In genomic region chr16:52146976-52147696, GRCm38 (mm10) we compare ENCODE assay signal across 22 mouse cellular contexts.
A peak's percentile ranks its signal among the peaks of the same experiment; 100 is the strongest.
DNase-seq lines count a peak whose midpoint lies in the region; ATAC-seq and TF ChIP-seq lines count a peak whose summit lies in the region.
"Had no signal": no experiment of that assay in that cellular context is flagged by ENCODE, and none has a peak within 500 bp of the region (broad histone marks: within the 10 kb centered on the region; RNA-seq: fewer than 3 reads in every experiment).

No protein-coding gene starts in this region.

- TF ChIP-seq RAD21 in CH12.LX (IDR thresholded peaks at IDR 0.05; ENCODE audit: low read depth, low read length): no peak; the same call in 1 of the 2 replicates

- TF ChIP-seq CTCF in layer of hippocampus, adult 2 months (conservative IDR thresholded peaks at IDR 0.05): no peak
- TF ChIP-seq CTCF in CH12.LX (conservative IDR thresholded peaks at IDR 0.05 in 1 of 2, IDR thresholded peaks at IDR 0.05 in 1 of 2; ENCODE audit: low read depth in 2 of 2, low read length in 2 of 2): no peak
- no peak for TF ChIP-seq CTCF in cerebellum, adult 2 months (IDR thresholded peaks at IDR 0.05; ENCODE audit: borderline replicate concordance, insufficient read depth, low read depth, low read length)

- ATAC-seq in inflammation-experienced regulatory T-cells, adult 6 months: peak; percentile 82
- ATAC-seq: intestine, embryonic 15.5 days had no signal

- H3K4me3 ChIP-seq in layer of hippocampus, adult 2 months: no peak overlapping the region
- no peak overlapping the region for H3K4me3 ChIP-seq in CH12.LX (replicated peaks in 1 of 3; ENCODE audit: low read depth in 2 of 3, low read length in 2 of 3, poor library complexity in 1 of 3)
- no peak overlapping the region for H3K4me3 ChIP-seq in cerebellum, adult 2 months (replicated peaks; ENCODE audit: insufficient read depth, low read depth, low read length)
- H3K4me3 ChIP-seq: embryonic facial prominence, embryonic 13.5 days; gastrocnemius, adult 2 months; heart, adult 2 months; heart, embryonic 15.5 days; hindbrain, embryonic 10.5 days; intestine, embryonic 15.5 days; limb, embryonic 10.5 days; neural tube, embryonic 15.5 days had no signal

- DNase-seq in layer of hippocampus, adult 2 months (ENCODE audit: low spot score in 2 of 2): no peak
- DNase-seq in layer of hippocampus, postnatal 25 days (ENCODE audit: extremely low spot score in 1 of 2, low spot score in 1 of 2): no peak
- peak; percentile 65 for DNase-seq in CH12.LX (ENCODE audit: extremely low read depth)
- peak; percentile 78 for DNase-seq in splenic B cell, adult 2 months (ENCODE audit: low read depth, low spot score)
- no peak for DNase-seq in cerebellum, adult 2 months
- DNase-seq in adipocyte (ENCODE audit: low spot score): no peak
- DNase-seq: adrenal gland, postnatal 25 days; cerebellum, adult 8-10 months; gastrocnemius, adult 2 months; heart, adult 2 months; lung, adult 2 months; right cerebral cortex, adult 18-20 months had no signal

- dilution Hi-C loops in CH12.LX (cut with MboI; ENCODE audit: extremely low pct_ligation_motif_present, extremely low pct_unique_long_range_greater_than_20kb, low sequenced_read_pairs): no loop called here

- 0 out of 2 replicates have a peak overlapping the region, but pooled peaks have one; percentile 5 for H3K27ac ChIP-seq in layer of hippocampus, adult 2 months
- no peak overlapping the region for H3K27ac ChIP-seq in CH12.LX (ENCODE audit: insufficient read depth, low read depth)
- H3K27ac ChIP-seq in cerebellum, adult 2 months (ENCODE audit: insufficient read depth, low read length): no peak overlapping the region
- H3K27ac ChIP-seq: gastrocnemius, adult 2 months; heart, adult 2 months; heart, embryonic 15.5 days; hindbrain, embryonic 10.5 days; intestine, embryonic 15.5 days; limb, embryonic 10.5 days; macrophage; neural tube, embryonic 15.5 days had no signal

- H3K9me3 ChIP-seq in CH12.LX (replicated peaks; ENCODE audit: low read length): peaks cover 2% of the 10 kb centered on the region
- H3K9me3 ChIP-seq: embryonic facial prominence, embryonic 13.5 days; heart, embryonic 15.5 days; hindbrain, embryonic 10.5 days; intestine, embryonic 15.5 days; limb, embryonic 10.5 days; neural tube, embryonic 15.5 days had no signal

- no peak for TF ChIP-seq POLR2A in CH12.LX (IDR thresholded peaks at IDR 0.05; ENCODE audit: low read depth, low read length)
- no peak for TF ChIP-seq POLR2A in cerebellum, adult 2 months (IDR thresholded peaks at IDR 0.05; ENCODE audit: borderline replicate concordance, insufficient read depth, low read length)

- peak; percentile 62; the same call in 1 of the 2 replicates for TF ChIP-seq EP300 in CH12.LX (IDR thresholded peaks at IDR 0.05; ENCODE audit: low read length)

- H3K36me3 ChIP-seq in CH12.LX (replicated peaks in 1 of 2; ENCODE audit: control insufficient read depth in 1 of 2, insufficient read depth in 1 of 2, low read length in 1 of 2): peaks cover 0 to 32% of the 10 kb centered on the region in 2 experiments
- H3K36me3 ChIP-seq in splenic B cell, adult 2 months (ENCODE audit: control insufficient read depth, insufficient read depth, low read length, poor library complexity, severe bottlenecking): peaks cover 4% of the 10 kb centered on the region; the same call in 1 of the 2 replicates
- H3K36me3 ChIP-seq: intestine, embryonic 15.5 days had no signal

- H3K79me2 ChIP-seq in CH12.LX (replicated peaks; ENCODE audit: control insufficient read depth, extremely low read depth, insufficient read depth, poor library complexity, severe bottlenecking): no peaks in the 10 kb centered on the region

- H3K27me3 ChIP-seq in CH12.LX (replicated peaks): no peaks in the 10 kb centered on the region
- H3K27me3 ChIP-seq in splenic B cell, adult 2 months (ENCODE audit: control insufficient read depth, insufficient read depth, low read length, poor library complexity, severe bottlenecking): no peaks in the 10 kb centered on the region
- no peaks in the 10 kb centered on the region for H3K27me3 ChIP-seq in cerebellum, adult 2 months (ENCODE audit: control insufficient read depth, insufficient read depth, low read length)
- H3K27me3 ChIP-seq: embryonic facial prominence, embryonic 13.5 days; heart, embryonic 15.5 days; intestine, embryonic 15.5 days; neural tube, embryonic 15.5 days had no signal

- peak overlapping the region; percentile 14 for H3K4me2 ChIP-seq in CH12.LX (ENCODE audit: insufficient read depth, low read depth, poor library complexity, severe bottlenecking)
- H3K4me2 ChIP-seq: embryonic facial prominence, embryonic 13.5 days; heart, embryonic 15.5 days; intestine, embryonic 15.5 days; liver, embryonic 11.5 days; midbrain, embryonic 11.5 days; neural tube, embryonic 15.5 days had no signal

- 83% methylated on average over 11 of the region's 11 CpGs for WGBS in cerebellum, adult 2 months

- peaks cover 25 to 65% of the 10 kb centered on the region in 2 experiments for H3K4me1 ChIP-seq in CH12.LX (ENCODE audit: control insufficient read depth in 1 of 2, insufficient read depth in 2 of 2)
- H3K4me1 ChIP-seq in cerebellum, adult 2 months (ENCODE audit: control insufficient read depth, insufficient read depth, low read length): no peaks in the 10 kb centered on the region
- H3K4me1 ChIP-seq: embryonic facial prominence, embryonic 13.5 days; heart, embryonic 15.5 days; hindbrain, embryonic 10.5 days; intestine, embryonic 15.5 days; neural tube, embryonic 15.5 days had no signal

- H3K9ac ChIP-seq in CH12.LX (ENCODE audit: insufficient read depth, low read depth): no peak overlapping the region
- H3K9ac ChIP-seq: embryonic facial prominence, embryonic 13.5 days; heart, embryonic 15.5 days; intestine, embryonic 15.5 days; neural tube, embryonic 15.5 days had no signal

- in situ Hi-C loops in CH12.LX (cut with MboI; ENCODE audit: low pct_ligation_motif_present, low pct_unique_long_range_greater_than_20kb, low sequenced_read_pairs): no loop called here

TF ChIP-seq in CH12.LX, 34 proteins besides CTCF, POLR2A, EP300 and RAD21:
- TF ChIP-seq CHD1 (IDR thresholded peaks at IDR 0.05; ENCODE audit: low read depth, low read length): peak; percentile 22; the same call in 1 of the 2 replicates
- no peak for TF ChIP-seq SMC3 (IDR thresholded peaks at IDR 0.05; ENCODE audit: low read depth, low read length)
- 0 out of 2 replicates have a peak, but pooled peaks have one; percentile 17 for TF ChIP-seq BHLHE40 (IDR thresholded peaks at IDR 0.05; ENCODE audit: low read depth, low read length)
- TF ChIP-seq IRF4 (IDR thresholded peaks at IDR 0.05; ENCODE audit: low read depth, low read length): peak; percentile 31; the same call in 1 of the 2 replicates
- no peak for TF ChIP-seq KAT2A (IDR thresholded peaks at IDR 0.05; ENCODE audit: insufficient replicate concordance, low read length)
- TF ChIP-seq NELFE (IDR thresholded peaks at IDR 0.05; ENCODE audit: low read depth, low read length): no peak
- TF ChIP-seq MAX (IDR thresholded peaks at IDR 0.05; ENCODE audit: low read length): no peak
- 0 out of 2 replicates have a peak, but pooled peaks have one; percentile 26 for TF ChIP-seq ETS1 (conservative IDR thresholded peaks at IDR 0.05; ENCODE audit: low read depth, low read length)
- peak; percentile 63 for TF ChIP-seq ZNF384 (IDR thresholded peaks at IDR 0.05; ENCODE audit: low read depth, low read length)
- 0 out of 2 replicates have a peak, but pooled peaks have one; percentile 33 for TF ChIP-seq MYC (IDR thresholded peaks at IDR 0.05; ENCODE audit: low read depth, low read length)
- 0 out of 2 replicates have a peak, but pooled peaks have one; percentile 38 for TF ChIP-seq JUND (conservative IDR thresholded peaks at IDR 0.05; ENCODE audit: low read depth, low read length)
- no peak for TF ChIP-seq TCF12 (IDR thresholded peaks at IDR 0.05; ENCODE audit: low read depth, low read length)
- TF ChIP-seq USF2 (conservative IDR thresholded peaks at IDR 0.05; ENCODE audit: low read depth, low read length): no peak
- TF ChIP-seq SIN3A (IDR thresholded peaks at IDR 0.05; ENCODE audit: low read length): 0 out of 2 replicates have a peak, but pooled peaks have one; percentile 74
- no peak for TF ChIP-seq HCFC1 (IDR thresholded peaks at IDR 0.05; ENCODE audit: low read depth, low read length)
- TF ChIP-seq MAFK (IDR thresholded peaks at IDR 0.05; ENCODE audit: insufficient replicate concordance, low read length): 0 out of 2 replicates have a peak, but pooled peaks have one; percentile 40
TF ChIP-seq in CH12.LX: peak in this region for 9.

Comparison
In these comparisons a context has a peak if more than half of its experiments do, and no peak if none do; other contexts are left out.
1. DNase-seq: peak in CH12.LX (single experiment) and splenic B cell, adult 2 months (single experiment); none in layer of hippocampus, adult 2 months (0 of 2), layer of hippocampus, postnatal 25 days (0 of 2), cerebellum, adult 2 months (0 of 2) and adipocyte (single experiment).